Mouse (Mus musculus): ENCODE measurements at regions not wholly inside any gene's neighbourhood (a gene's known extent, or its start where the extent isn't known, plus 50 kb on each side); places are given as distances from the start of the nearest gene placed in this dataset.

- H3K9me3 ChIP-seq (replicated peaks; ENCODE audit: control insufficient read depth, low read length) = no peaks in the 10 kb centered on the region
- ATAC-seq (ENCODE audit: low read depth) = no peak
- no peak overlapping the region for H3K27ac ChIP-seq (ENCODE audit: low read length)
- no peaks in the 10 kb centered on the region for H3K27me3 ChIP-seq (ENCODE audit: control insufficient read depth, insufficient read depth, low read depth, low read length)
- H3K4me1 ChIP-seq (ENCODE audit: control insufficient read depth, low read depth, low read length) = no peaks in the 10 kb centered on the region
- H3K4me2 ChIP-seq (ENCODE audit: low read depth, low read length) = no peak overlapping the region
- 62% methylated on average over 6 of the region's 6 CpGs for WGBS (ENCODE audit: insufficient replicate concordance)
- no peaks in the 10 kb centered on the region for H3K36me3 ChIP-seq (ENCODE audit: control insufficient read depth, insufficient read depth)
- no peak overlapping the region for H3K9ac ChIP-seq (ENCODE audit: low read depth, low read length)
- H3K4me3 ChIP-seq (ENCODE audit: low read depth, low read length) = no peak overlapping the region
These were observed 182.4 kb downstream of the Fbxo8 start for GRCm38 (mm10) chr8:56733318-56733717.

GRCm38 (mm10) chr8:56735021-56735420 is 184.1 kb downstream of the Fbxo8 start:
- H3K9ac ChIP-seq (ENCODE audit: low read depth, low read length) = no peak overlapping the region
- no peaks in the 10 kb centered on the region for H3K4me1 ChIP-seq (ENCODE audit: control insufficient read depth, low read depth, low read length)
- H3K27me3 ChIP-seq (ENCODE audit: control insufficient read depth, insufficient read depth, low read depth, low read length) = no peaks in the 10 kb centered on the region
- no peaks in the 10 kb centered on the region for H3K36me3 ChIP-seq (ENCODE audit: control insufficient read depth, insufficient read depth)
- no peak overlapping the region for H3K4me3 ChIP-seq (ENCODE audit: low read depth, low read length)
- H3K27ac ChIP-seq (ENCODE audit: low read length) = no peak overlapping the region
- H3K9me3 ChIP-seq (replicated peaks; ENCODE audit: control insufficient read depth, low read length) = no peaks in the 10 kb centered on the region
- 49% methylated on average over 2 of the region's 2 CpGs for WGBS (ENCODE audit: insufficient replicate concordance)
- H3K4me2 ChIP-seq (ENCODE audit: low read depth, low read length) = no peak overlapping the region
- no peak for ATAC-seq (ENCODE audit: low read depth)

DNA sequence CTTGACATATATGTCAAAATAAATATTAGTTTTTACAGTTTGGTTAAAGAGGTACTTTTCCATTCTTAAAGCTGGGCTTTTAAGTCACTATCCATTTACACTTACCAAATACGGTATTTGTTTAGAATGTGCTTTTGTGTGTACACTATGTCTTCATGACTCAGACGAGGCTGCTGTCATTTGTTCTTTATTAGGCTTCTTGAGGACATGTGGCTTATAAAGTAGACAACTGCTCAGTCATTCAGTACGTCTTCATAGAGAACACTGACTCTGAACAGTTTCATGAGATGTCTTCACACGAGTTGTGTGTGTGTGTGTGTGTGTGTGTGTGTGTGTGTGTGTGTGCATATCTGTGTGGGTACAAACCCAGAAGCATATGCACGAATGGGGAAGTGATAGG is 216.1 kb downstream of the Fbxo8 start:
- H3K4me3 ChIP-seq (ENCODE audit: low read depth, low read length) = no peak overlapping the region
- H3K36me3 ChIP-seq (ENCODE audit: control insufficient read depth, insufficient read depth) = no peaks in the 10 kb centered on the region
- WGBS (ENCODE audit: insufficient replicate concordance) = 38% methylated on average over 5 of the region's 5 CpGs
- H3K9me3 ChIP-seq (replicated peaks; ENCODE audit: control insufficient read depth, low read length) = no peaks in the 10 kb centered on the region
- H3K27me3 ChIP-seq (ENCODE audit: control insufficient read depth, insufficient read depth, low read depth, low read length) = no peaks in the 10 kb centered on the region
- ATAC-seq (ENCODE audit: low read depth) = no peak
- no peak overlapping the region for H3K9ac ChIP-seq (ENCODE audit: low read depth, low read length)
- H3K4me2 ChIP-seq (ENCODE audit: low read depth, low read length) = no peak overlapping the region
- H3K27ac ChIP-seq (ENCODE audit: low read length) = no peak overlapping the region
- no peaks in the 10 kb centered on the region for H3K4me1 ChIP-seq (ENCODE audit: control insufficient read depth, low read depth, low read length)

GRCm38 (mm10) chr8:56784441-56784840 is 233.6 kb downstream of the Fbxo8 start:
- no peak overlapping the region for H3K4me3 ChIP-seq (ENCODE audit: low read depth, low read length)
- H3K4me2 ChIP-seq (ENCODE audit: low read depth, low read length) = no peak overlapping the region
- no peak overlapping the region for H3K9ac ChIP-seq (ENCODE audit: low read depth, low read length)
- 36% methylated on average over 2 of the region's 2 CpGs for WGBS (ENCODE audit: insufficient replicate concordance)
- no peaks in the 10 kb centered on the region for H3K4me1 ChIP-seq (ENCODE audit: control insufficient read depth, low read depth, low read length)
- no peak overlapping the region for H3K27ac ChIP-seq (ENCODE audit: low read length)
- H3K27me3 ChIP-seq (ENCODE audit: control insufficient read depth, insufficient read depth, low read depth, low read length) = no peaks in the 10 kb centered on the region
- H3K9me3 ChIP-seq (replicated peaks; ENCODE audit: control insufficient read depth, low read length) = no peaks in the 10 kb centered on the region
- no peaks in the 10 kb centered on the region for H3K36me3 ChIP-seq (ENCODE audit: control insufficient read depth, insufficient read depth)
- ATAC-seq (ENCODE audit: low read depth) = no peak

DNA sequence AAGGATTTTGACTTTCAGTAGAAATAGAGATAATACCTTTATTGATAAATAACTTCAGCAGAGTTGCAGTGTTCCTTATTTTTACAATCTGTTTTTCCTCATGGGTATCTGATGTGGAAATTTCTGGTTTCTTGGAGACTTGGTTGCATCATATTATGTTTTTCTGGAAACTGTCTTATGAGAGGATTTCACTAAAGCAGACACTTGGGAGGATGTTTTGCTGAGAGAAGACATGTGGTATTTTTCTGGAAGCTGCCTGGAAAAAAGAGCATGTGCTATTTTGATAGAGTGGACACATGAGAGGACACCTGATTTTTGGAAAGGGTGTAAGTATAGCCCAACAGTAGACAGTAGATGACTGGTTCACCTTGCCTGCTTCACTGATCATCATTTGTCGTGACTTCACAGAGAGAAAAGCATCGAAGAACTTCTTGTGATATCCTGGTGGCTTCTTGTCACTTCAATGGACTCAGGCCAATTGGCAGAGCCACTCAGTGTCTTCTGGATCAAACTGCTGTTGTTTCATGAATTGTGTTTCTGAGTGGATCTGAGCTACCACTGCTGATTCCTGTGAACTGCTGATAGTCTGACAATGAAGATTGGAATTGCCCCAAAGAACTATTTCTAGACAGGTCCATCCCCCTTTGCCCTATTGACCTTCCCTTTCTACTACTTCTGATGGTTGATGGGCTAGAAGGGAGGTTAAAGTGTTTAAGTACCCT is 238.8 kb downstream of the Fbxo8 start:
- Histone ChIP-seq H3K4me1 (ENCODE audit: control insufficient read depth, low read depth, low read length) (no peaks in the 10 kb centered on the region), H3K36me3 (ENCODE audit: control insufficient read depth, insufficient read depth) (no peaks in the 10 kb centered on the region), H3K27ac (ENCODE audit: low read length) (no peak overlapping the region), H3K27me3 (ENCODE audit: control insufficient read depth, insufficient read depth, low read depth, low read length) (no peaks in the 10 kb centered on the region), H3K4me2 (ENCODE audit: low read depth, low read length) (no peak overlapping the region), H3K9ac (ENCODE audit: low read depth, low read length) (no peak overlapping the region), H3K4me3 (ENCODE audit: low read depth, low read length) (no peak overlapping the region), H3K9me3 (replicated peaks; ENCODE audit: control insufficient read depth, low read length) (no peaks in the 10 kb centered on the region)
- no peak for ATAC-seq (ENCODE audit: low read depth)
- 56% methylated on average over 2 of the region's 2 CpGs for WGBS (ENCODE audit: insufficient replicate concordance)

DNA sequence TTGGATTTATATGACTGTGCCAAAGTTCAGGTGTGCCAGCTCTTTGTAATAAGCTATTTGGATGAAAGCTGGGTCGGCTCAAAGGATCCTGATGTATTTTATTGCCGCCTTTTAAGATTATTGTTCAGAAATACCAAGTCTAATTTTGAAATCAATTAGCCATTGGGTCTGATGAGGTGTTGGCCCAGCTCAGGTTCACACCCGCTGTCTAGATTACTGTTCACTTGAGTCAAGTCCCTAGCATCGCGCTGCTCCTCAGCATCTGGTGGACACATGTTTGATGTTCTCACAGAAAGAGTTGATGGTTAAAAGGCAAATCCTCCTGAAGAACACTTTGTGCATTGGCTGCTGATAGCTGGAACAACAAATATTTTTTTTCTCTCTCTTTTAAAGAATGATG is 281.8 kb downstream of the Fbxo8 start:
- 80% methylated on average over 5 of the region's 5 CpGs for WGBS (ENCODE audit: insufficient replicate concordance)
- Histone ChIP-seq H3K27ac (ENCODE audit: low read length) (no peak overlapping the region), H3K4me2 (ENCODE audit: low read depth, low read length) (no peak overlapping the region), H3K27me3 (ENCODE audit: control insufficient read depth, insufficient read depth, low read depth, low read length) (no peaks in the 10 kb centered on the region), H3K4me3 (ENCODE audit: low read depth, low read length) (no peak overlapping the region), H3K9me3 (replicated peaks; ENCODE audit: control insufficient read depth, low read length) (no peaks in the 10 kb centered on the region; the same call in 1 of the 2 replicates), H3K4me1 (ENCODE audit: control insufficient read depth, low read depth, low read length) (no peaks in the 10 kb centered on the region), H3K9ac (ENCODE audit: low read depth, low read length) (no peak overlapping the region), H3K36me3 (ENCODE audit: control insufficient read depth, insufficient read depth) (no peaks in the 10 kb centered on the region)
- ATAC-seq (ENCODE audit: low read depth) = no peak

DNA sequence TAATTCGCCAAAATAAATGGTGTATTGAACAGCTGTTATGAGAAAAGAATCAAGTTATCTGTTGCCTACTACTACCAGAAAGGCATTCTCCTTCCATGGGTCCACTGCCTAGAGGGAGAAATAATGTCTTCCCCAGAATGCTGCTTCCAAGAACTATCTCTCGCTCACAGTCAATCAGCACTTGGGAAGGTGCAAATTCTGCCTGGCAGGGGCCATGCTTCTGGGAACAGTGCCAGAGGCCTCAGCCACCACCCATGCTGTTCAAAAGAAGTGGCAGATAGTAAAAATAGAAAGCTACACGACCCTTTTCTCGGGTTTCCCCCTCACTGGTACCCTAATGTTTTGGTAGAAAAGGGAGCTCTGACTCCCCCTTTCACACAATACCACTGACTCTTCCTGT is 282.2 kb downstream of the Fbxo8 start:
- Histone ChIP-seq H3K4me2 (ENCODE audit: low read depth, low read length) (no peak overlapping the region), H3K4me1 (ENCODE audit: control insufficient read depth, low read depth, low read length) (no peaks in the 10 kb centered on the region), H3K9me3 (replicated peaks; ENCODE audit: control insufficient read depth, low read length) (no peaks in the 10 kb centered on the region; the same call in 1 of the 2 replicates), H3K27me3 (ENCODE audit: control insufficient read depth, insufficient read depth, low read depth, low read length) (no peaks in the 10 kb centered on the region), H3K27ac (ENCODE audit: low read length) (no peak overlapping the region), H3K9ac (ENCODE audit: low read depth, low read length) (no peak overlapping the region), H3K4me3 (ENCODE audit: low read depth, low read length) (no peak overlapping the region), H3K36me3 (ENCODE audit: control insufficient read depth, insufficient read depth) (no peaks in the 10 kb centered on the region)
- 36% methylated on average over 4 of the region's 4 CpGs for WGBS (ENCODE audit: insufficient replicate concordance)
- no peak for ATAC-seq (ENCODE audit: low read depth)

DNA sequence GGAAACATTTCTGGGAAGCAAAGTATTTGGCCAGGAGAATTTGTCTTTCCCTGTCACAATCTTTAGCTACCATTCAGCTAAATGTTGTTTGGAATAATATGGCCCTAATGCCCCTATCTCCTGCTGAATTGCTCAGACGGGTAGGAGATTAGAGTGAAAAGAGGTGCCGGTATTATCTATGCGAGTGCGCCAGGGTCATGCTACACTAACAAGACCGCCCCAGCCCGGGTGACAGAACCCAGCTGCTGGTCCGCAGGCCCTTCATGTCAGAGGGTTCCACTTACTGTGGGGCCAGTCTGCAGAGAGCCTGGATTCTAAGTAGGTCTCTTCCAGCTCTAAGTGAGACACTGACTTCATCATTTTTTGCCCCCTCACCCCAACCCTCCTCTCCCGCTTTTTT is 332.6 kb downstream of the Fbxo8 start:
- ATAC-seq (ENCODE audit: low read depth) = no peak; the same call in 1 of the 2 replicates
- H3K9ac ChIP-seq (ENCODE audit: low read depth, low read length) = no peak overlapping the region
- 39% methylated on average over 8 of the region's 8 CpGs for WGBS (ENCODE audit: insufficient replicate concordance)
- no peak overlapping the region for H3K4me2 ChIP-seq (ENCODE audit: low read depth, low read length)
- no peak overlapping the region for H3K4me3 ChIP-seq (ENCODE audit: low read depth, low read length)
- no peak overlapping the region for H3K27ac ChIP-seq (ENCODE audit: low read length)
- H3K27me3 ChIP-seq (ENCODE audit: control insufficient read depth, insufficient read depth, low read depth, low read length) = no peaks in the 10 kb centered on the region
- H3K9me3 ChIP-seq (replicated peaks; ENCODE audit: control insufficient read depth, low read length) = no peaks in the 10 kb centered on the region
- no peaks in the 10 kb centered on the region for H3K36me3 ChIP-seq (ENCODE audit: control insufficient read depth, insufficient read depth)
- no peaks in the 10 kb centered on the region for H3K4me1 ChIP-seq (ENCODE audit: control insufficient read depth, low read depth, low read length)

GRCm38 (mm10) chr8:56884195-56884594 is 333.3 kb downstream of the Fbxo8 start:
- Histone ChIP-seq H3K27ac (ENCODE audit: low read length) (no peak overlapping the region), H3K4me1 (ENCODE audit: control insufficient read depth, low read depth, low read length) (no peaks in the 10 kb centered on the region), H3K36me3 (ENCODE audit: control insufficient read depth, insufficient read depth) (no peaks in the 10 kb centered on the region), H3K4me3 (ENCODE audit: low read depth, low read length) (no peak overlapping the region), H3K27me3 (ENCODE audit: control insufficient read depth, insufficient read depth, low read depth, low read length) (no peaks in the 10 kb centered on the region), H3K4me2 (ENCODE audit: low read depth, low read length) (no peak overlapping the region), H3K9ac (ENCODE audit: low read depth, low read length) (no peak overlapping the region), H3K9me3 (replicated peaks; ENCODE audit: control insufficient read depth, low read length) (no peaks in the 10 kb centered on the region)
- no peak for ATAC-seq (ENCODE audit: low read depth)
- WGBS (ENCODE audit: insufficient replicate concordance) = 7% methylated on average over 1 of the region's 1 CpGs

Measured in liver, embryonic 16.5 days (tissue).